Mouse (Mus musculus): ENCODE measurements at regions not wholly inside any gene's neighbourhood (a gene's known extent, or its start where the extent isn't known, plus 50 kb on each side); places are given as distances from the start of the nearest gene placed in this dataset.

DNA sequence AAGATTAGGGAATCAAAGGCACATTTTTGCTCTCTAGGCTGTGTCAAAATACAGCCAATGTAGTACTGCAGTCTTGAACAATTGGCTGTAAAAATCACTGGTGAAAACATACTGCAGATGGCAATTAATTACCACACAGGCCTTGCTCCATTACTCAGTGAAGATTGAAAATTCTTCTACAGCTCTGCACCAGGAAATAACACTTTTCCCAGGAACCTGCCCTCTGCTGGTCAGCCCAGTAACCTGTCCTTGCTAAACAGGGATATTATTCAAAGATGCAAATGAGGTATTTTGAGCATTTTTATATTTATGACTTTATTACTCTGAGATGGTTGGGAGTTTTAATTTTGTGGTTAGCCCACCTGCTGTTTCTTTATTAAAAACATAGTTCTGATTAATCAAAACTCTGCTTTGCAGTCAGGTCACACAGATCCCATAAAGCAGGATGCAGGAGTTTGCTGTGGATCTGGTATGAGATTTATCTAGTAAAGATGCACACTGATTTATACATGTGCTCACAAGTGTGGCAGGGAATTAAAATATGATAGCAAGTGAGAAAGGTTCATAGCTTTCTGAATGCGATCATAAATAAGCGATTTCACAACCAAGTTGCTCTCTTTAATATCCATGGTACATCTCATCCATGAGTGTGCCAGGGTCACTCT is 815.3 kb upstream of the Ghitm start:
- Histone ChIP-seq H3K36me3 (ENCODE audit: poor library complexity, severe bottlenecking) (no peaks in the 10 kb centered on the region), H3K9me3 (replicated peaks) (no peaks in the 10 kb centered on the region), H3K9ac (no peak overlapping the region), H3K4me1 (no peaks in the 10 kb centered on the region), H3K4me3 (no peak overlapping the region), H3K27me3 (no peaks in the 10 kb centered on the region), H3K27ac (no peak overlapping the region), H3K4me2 (no peak overlapping the region)
- ATAC-seq: peak; percentile 43; the same call in 1 of the 2 replicates
- WGBS: 93% methylated on average over 2 of the region's 2 CpGs
